Mouse (Mus musculus) hindbrain, embryonic 12.5 days (tissue): Measurements from ENCODE around the gene Nme6. TPM values are rescaled to one million over a fixed set of nuclear protein-coding genes. Genes with fewer than 3 reads are reported as not detected.
"Not testable (repeated sequence)": the region's sequence is repeated elsewhere in the genome, so short reads cannot be mapped to it uniquely, and the experiment has no call there.

Experiments
- ATAC-seq: fragments of 200-750 bp; cut with Nextera tagmentation; 2 replicates; pipeline ENCODE4 v1.8.0; 2017; ENCODE audit warnings: moderate TSS enrichment; ENCODE audit not compliant: low FRiP score
- H3K27ac ChIP-seq: fragments of 300-500 bp; sonication (generic); 2 replicates; pipeline ENCODE4 v1.5.1; 2016; ENCODE audit warnings: mild to moderate bottlenecking
- H3K27me3 ChIP-seq: fragments of 300-500 bp; sonication (generic); 2 replicates; pipeline ENCODE4 v1.6.1; 2016; ENCODE audit warnings: mild to moderate bottlenecking
- H3K36me3 ChIP-seq: fragments of 300-500 bp; sonication (generic); 2 replicates; pipeline ENCODE4 v1.6.1; 2016; ENCODE audit warnings: mild to moderate bottlenecking
- H3K4me1 ChIP-seq: fragments of 300-500 bp; sonication (generic); 2 replicates; pipeline ENCODE4 v1.6.1; 2016
- H3K4me2 ChIP-seq: fragments of 300-500 bp; sonication (generic); replicated peaks from 2 replicates; pipeline ENCODE4 v1.6.1; 2016; ENCODE audit warnings: mild to moderate bottlenecking
- H3K4me3 ChIP-seq: fragments of 300-500 bp; sonication (generic); 2 replicates; pipeline ENCODE4 v1.5.1; 2016; ENCODE audit warnings: mild to moderate bottlenecking
- H3K9ac ChIP-seq: fragments of 300-500 bp; sonication (generic); 2 replicates; pipeline ENCODE4 v1.6.1; 2016; ENCODE audit warnings: mild to moderate bottlenecking, moderate library complexity
- H3K9me3 ChIP-seq: fragments of 300-500 bp; sonication (generic); replicated peaks from 2 replicates; pipeline ENCODE4 v1.6.1; 2016; ENCODE audit warnings: mild to moderate bottlenecking
- WGBS: fragments of 180-500 bp; shearing (Covaris S2); methylation state at CpG from one replicate; pipeline ENCODE4 v1.1.7; 2016; 5-methylcytosine and 5-hydroxymethylcytosine counted together
- polyA plus RNA-seq: library from polyadenylated mRNA; unstranded; fragments of >200 nt; fragmentation: Nextera tagmentation; extraction: Ambion mirVana; gene quantifications from 2 replicates; pipeline ENCODE4 v1.2.1, GENCODE M21; 2016

The Nme6 gene
- 60.4 and 68.7 TPM in 2 replicates for polyA plus RNA-seq

- Histone ChIP-seq H3K9me3 (no peaks in the 10 kb centered on the region), H3K4me2 (peak within 1 kb of the TSS; percentile 61), H3K27ac (peak within 1 kb of the TSS; percentile 63), H3K27me3 (no peaks in the 10 kb centered on the region), H3K4me3 (peak within 1 kb of the TSS; percentile 52), H3K9ac (peak within 1 kb of the TSS; percentile 60), H3K36me3 (peaks cover 24% of the 10 kb centered on the region), H3K4me1 (peaks cover 8% of the 10 kb centered on the region)
- WGBS, result under 1% methylated on average over 32 of the region's 32 CpGs
- peak; percentile 96 for ATAC-seq
These were observed at the start of gene Nme6 for GRCm38 (mm10) chr9:109832391-109833087. TSS of gene Nme6 (plus strand) at chr9:109832749.

DNA sequence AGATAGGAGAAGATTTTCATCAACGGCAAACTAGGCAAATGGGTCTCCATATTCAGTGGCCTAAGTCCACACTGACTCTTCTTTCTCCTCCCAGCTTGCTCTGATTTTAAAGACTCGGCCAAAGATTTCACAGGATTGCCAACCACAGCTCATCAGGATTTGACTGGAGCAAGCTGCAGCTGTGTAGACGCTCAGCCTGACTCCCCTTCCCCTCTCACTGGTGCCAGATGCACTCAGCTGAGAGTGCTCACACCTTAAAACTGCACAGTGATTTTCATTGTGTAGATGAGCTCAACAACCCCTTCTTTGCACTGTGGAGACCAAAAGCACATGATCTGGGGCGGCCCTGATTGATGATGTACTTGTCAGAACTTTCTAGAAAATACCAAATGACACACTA, 42.0 kb upstream of the Nme6 start, which contains the start of gene Fbxw27:
TSS of gene Fbxw27 (minus strand) at position 101 of the 400 bp plus-strand sequence.
- not testable (repeated sequence) for H3K9me3 ChIP-seq, H3K27ac ChIP-seq, ATAC-seq, H3K4me3 ChIP-seq, H3K36me3 ChIP-seq, H3K27me3 ChIP-seq, H3K9ac ChIP-seq, H3K4me2 ChIP-seq, H3K4me1 ChIP-seq
- 79% methylated on average over 4 of the region's 4 CpGs for WGBS

DNA sequence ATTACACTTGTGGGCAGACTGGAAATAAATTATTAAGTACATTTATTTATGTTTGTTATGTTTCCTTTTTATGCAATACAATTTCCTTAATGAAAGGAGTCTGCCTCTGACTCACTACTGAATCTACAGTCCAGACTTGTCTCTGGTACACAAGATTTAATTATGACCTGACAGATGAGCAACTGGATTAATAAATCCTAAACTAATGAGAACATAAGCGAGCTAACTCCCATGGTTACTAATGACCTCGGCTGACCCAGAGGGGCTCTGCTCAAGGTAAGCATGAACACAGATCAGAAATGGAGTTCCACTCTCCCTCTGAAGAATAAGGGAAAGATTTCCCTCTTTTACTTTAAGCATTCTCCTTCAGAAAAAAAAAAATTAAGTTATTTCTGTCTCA, 37.3 kb upstream of the Nme6 start:
- no peak for ATAC-seq
- Histone ChIP-seq H3K27me3 (no peaks in the 10 kb centered on the region), H3K36me3 (no peaks in the 10 kb centered on the region), H3K9ac (no peak overlapping the region), H3K4me2 (no peak overlapping the region), H3K9me3 (no peaks in the 10 kb centered on the region), H3K27ac (no peak overlapping the region), H3K4me1 (no peaks in the 10 kb centered on the region), H3K4me3 (no peak overlapping the region)
- WGBS, result 82% methylated on average over 2 of the region's 2 CpGs

GRCm38 (mm10) chr9:109795811-109796210, 36.7 kb upstream of the Nme6 start:
- no peak overlapping the region for H3K27ac ChIP-seq
- no peaks in the 10 kb centered on the region for H3K27me3 ChIP-seq
- H3K9me3 ChIP-seq, result no peaks in the 10 kb centered on the region
- H3K4me3 ChIP-seq, result no peak overlapping the region
- no peaks in the 10 kb centered on the region for H3K4me1 ChIP-seq
- 72% methylated on average over 2 of the region's 2 CpGs for WGBS
- H3K4me2 ChIP-seq, result no peak overlapping the region
- no peaks in the 10 kb centered on the region for H3K36me3 ChIP-seq
- H3K9ac ChIP-seq, result no peak overlapping the region
- ATAC-seq, result no peak

DNA sequence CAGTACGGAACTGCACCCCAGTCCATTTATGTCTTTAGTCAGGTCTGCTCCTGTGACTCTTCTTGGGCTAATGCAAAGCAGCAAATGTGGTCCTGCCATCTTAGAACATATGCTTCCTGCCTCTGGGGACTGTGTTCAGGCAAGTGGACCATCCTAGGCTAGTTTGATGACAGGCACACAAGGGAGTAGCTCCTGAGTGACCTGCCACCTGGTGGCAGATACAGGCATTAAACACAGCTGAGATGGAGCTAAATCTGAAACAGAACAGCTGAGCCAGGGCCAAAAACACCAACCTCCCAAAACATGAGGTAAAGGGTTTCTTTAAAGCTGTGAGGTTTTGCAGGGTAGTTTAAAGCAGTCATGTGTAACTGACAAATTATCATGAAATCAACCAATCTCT, 34.5 kb upstream of the Nme6 start:
- H3K4me2 ChIP-seq, result no peak overlapping the region
- no peak for ATAC-seq
- no peaks in the 10 kb centered on the region for H3K9me3 ChIP-seq
- H3K4me3 ChIP-seq, result no peak overlapping the region
- no peak overlapping the region for H3K27ac ChIP-seq
- H3K9ac ChIP-seq, result no peak overlapping the region
- H3K27me3 ChIP-seq, result no peaks in the 10 kb centered on the region
- 91% methylated on average over 1 of the region's 1 CpGs for WGBS
- no peaks in the 10 kb centered on the region for H3K4me1 ChIP-seq
- H3K36me3 ChIP-seq, result no peaks in the 10 kb centered on the region

DNA sequence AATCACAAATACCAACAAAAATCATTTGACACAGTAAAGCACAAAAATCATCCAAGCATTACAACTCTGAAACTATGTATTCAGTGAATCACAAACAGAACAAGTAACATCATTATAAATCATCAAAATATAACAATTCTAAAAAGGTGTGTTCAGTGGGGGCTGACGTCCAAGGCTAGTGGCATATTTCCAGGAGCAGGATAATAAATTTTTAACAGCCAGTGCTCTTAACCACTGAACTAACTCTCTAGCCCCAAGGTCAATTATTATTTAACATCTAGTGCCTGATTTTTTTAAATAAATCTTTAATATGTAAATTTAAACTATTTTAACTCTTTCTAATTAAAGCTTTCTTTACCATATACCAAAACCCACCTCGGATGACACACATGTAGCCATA, 27.0 kb upstream of the Nme6 start:
- not testable (repeated sequence) for H3K4me1 ChIP-seq, H3K27ac ChIP-seq, H3K9me3 ChIP-seq, H3K36me3 ChIP-seq, H3K9ac ChIP-seq, H3K4me3 ChIP-seq, H3K27me3 ChIP-seq, ATAC-seq, H3K4me2 ChIP-seq
- WGBS, result 92% methylated on average over 2 of the region's 2 CpGs

GRCm38 (mm10) chr9:109806260-109806659, 26.3 kb upstream of the Nme6 start:
- no peak for ATAC-seq
- H3K9me3 ChIP-seq, result no peaks in the 10 kb centered on the region
- no peak overlapping the region for H3K4me2 ChIP-seq
- no peaks in the 10 kb centered on the region for H3K4me1 ChIP-seq
- H3K9ac ChIP-seq, result no peak overlapping the region
- H3K27me3 ChIP-seq, result no peaks in the 10 kb centered on the region
- 44% methylated on average over 1 of the region's 1 CpGs for WGBS
- H3K36me3 ChIP-seq, result no peaks in the 10 kb centered on the region
- H3K27ac ChIP-seq, result no peak overlapping the region
- no peak overlapping the region for H3K4me3 ChIP-seq

- 93% methylated on average over 2 of the region's 2 CpGs for WGBS
- no peak for ATAC-seq
- Histone ChIP-seq H3K9ac (no peak overlapping the region), H3K36me3 (no peaks in the 10 kb centered on the region), H3K27ac (no peak overlapping the region), H3K4me2 (no peak overlapping the region), H3K27me3 (no peaks in the 10 kb centered on the region), H3K9me3 (no peaks in the 10 kb centered on the region), H3K4me3 (no peak overlapping the region), H3K4me1 (no peaks in the 10 kb centered on the region)
These were observed 25.8 kb upstream of the Nme6 start for GRCm38 (mm10) chr9:109806695-109807293.

DNA sequence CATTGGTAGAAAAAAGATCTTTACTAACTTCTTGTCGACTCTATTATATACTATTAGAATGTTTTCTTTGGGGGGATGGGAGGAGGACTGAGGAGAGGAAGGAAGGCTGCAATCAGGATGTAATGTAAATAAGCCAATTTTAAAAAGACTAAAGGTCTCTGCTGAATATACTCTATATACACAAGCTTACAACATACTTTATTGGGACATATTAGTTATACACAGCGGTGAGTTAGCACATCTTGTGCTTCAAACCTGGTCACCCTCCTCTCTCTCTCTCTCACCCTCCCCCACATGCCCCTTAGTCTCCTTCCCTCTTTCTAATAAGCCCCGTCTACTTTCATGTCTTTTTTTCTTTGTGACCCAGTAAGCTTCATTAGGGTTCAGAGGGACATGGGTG, 24.7 kb upstream of the Nme6 start:
- H3K4me3 ChIP-seq, result no peak overlapping the region
- ATAC-seq, result no peak
- WGBS, result 67% methylated on average over 3 of the region's 3 CpGs
- H3K36me3 ChIP-seq, result no peaks in the 10 kb centered on the region
- H3K9ac ChIP-seq, result no peak overlapping the region
- no peaks in the 10 kb centered on the region for H3K9me3 ChIP-seq
- no peaks in the 10 kb centered on the region for H3K4me1 ChIP-seq
- no peak overlapping the region for H3K4me2 ChIP-seq
- no peaks in the 10 kb centered on the region for H3K27me3 ChIP-seq
- no peak overlapping the region for H3K27ac ChIP-seq

GRCm38 (mm10) chr9:109811980-109812379, 20.6 kb upstream of the Nme6 start, which contains the start of gene Spink8:
TSS of gene Spink8 (plus strand) at chr9:109812280.
- WGBS, result 58% methylated on average over 1 of the region's 1 CpGs
- no peak within 1 kb of the TSS for H3K9ac ChIP-seq

DNA sequence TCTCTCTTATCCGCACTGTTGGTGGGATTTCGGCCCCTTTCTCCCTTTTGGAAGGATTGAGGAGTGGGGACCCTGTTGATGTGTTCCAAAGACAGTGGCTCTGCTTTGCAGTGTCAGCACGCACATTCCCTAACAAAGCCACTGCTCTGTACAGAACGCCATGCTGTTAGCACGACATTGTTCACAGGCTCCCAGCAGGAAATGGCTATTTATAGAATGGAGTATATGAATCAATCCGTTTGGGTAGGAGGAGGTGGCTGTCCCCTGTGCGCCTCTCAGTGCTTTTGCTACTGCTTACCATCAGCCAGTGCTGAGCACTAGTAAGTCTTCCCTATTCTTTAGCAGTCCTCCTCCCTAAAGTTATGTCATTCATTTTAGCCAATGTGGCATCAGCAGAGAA, 19.1 kb upstream of the Nme6 start:
- Histone ChIP-seq H3K36me3 (no peaks in the 10 kb centered on the region), H3K27me3 (no peaks in the 10 kb centered on the region), H3K27ac (no peak overlapping the region; the same call in 1 of the 2 replicates), H3K9me3 (no peaks in the 10 kb centered on the region), H3K4me3 (no peak overlapping the region), H3K4me2 (no peak overlapping the region), H3K9ac (no peak overlapping the region), H3K4me1 (no peaks in the 10 kb centered on the region)
- 40% methylated on average over 7 of the region's 7 CpGs for WGBS
- peak; percentile 32; the same call in 1 of the 2 replicates for ATAC-seq

More at GRCm38 (mm10) chr9:109811980-109812379, 20.6 kb upstream of the Nme6 start, which contains the start of gene Spink8:
- Histone ChIP-seq H3K36me3 (no peaks in the 10 kb centered on the region), H3K27me3 (no peaks in the 10 kb centered on the region), H3K4me1 (no peaks in the 10 kb centered on the region), H3K4me2 (no peak within 1 kb of the TSS), H3K9me3 (no peaks in the 10 kb centered on the region), H3K4me3 (no peak within 1 kb of the TSS), H3K27ac (no peak within 1 kb of the TSS; the same call in 1 of the 2 replicates)
- no peak for ATAC-seq

- no peak overlapping the region for H3K9ac ChIP-seq
- no peaks in the 10 kb centered on the region for H3K4me1 ChIP-seq
- no peak overlapping the region for H3K27ac ChIP-seq
- no peaks in the 10 kb centered on the region for H3K36me3 ChIP-seq
- H3K9me3 ChIP-seq, result no peaks in the 10 kb centered on the region
- WGBS, result 55% methylated on average over 6 of the region's 6 CpGs
- no peak overlapping the region for H3K4me3 ChIP-seq
- no peak overlapping the region for H3K4me2 ChIP-seq
- no peak for ATAC-seq
- H3K27me3 ChIP-seq, result no peaks in the 10 kb centered on the region
These were observed 16.2 kb upstream of the Nme6 start for GRCm38 (mm10) chr9:109816341-109816740.

GRCm38 (mm10) chr9:109825739-109826138, 6.8 kb upstream of the Nme6 start:
- no peak for ATAC-seq
- Histone ChIP-seq H3K27me3 (no peaks in the 10 kb centered on the region), H3K4me1 (no peaks in the 10 kb centered on the region), H3K9me3 (no peaks in the 10 kb centered on the region), H3K4me3 (no peak overlapping the region), H3K27ac (no peak overlapping the region), H3K36me3 (peaks cover 9% of the 10 kb centered on the region; the same call in 1 of the 2 replicates), H3K9ac (no peak overlapping the region), H3K4me2 (no peak overlapping the region)
- 69% methylated on average over 4 of the region's 4 CpGs for WGBS
